Mouse (Mus musculus): ENCODE data around the gene Kif11. TPM values are rescaled to one million over a fixed set of nuclear protein-coding genes. Genes with fewer than 3 reads are reported as not detected.
A peak's percentile ranks its signal among the peaks of the same experiment; 100 is the strongest.

The Kif11 gene
- 69.1 and 69.6 TPM in 2 replicates for polyA plus RNA-seq (2015; fragmentation: Nextera tagmentation; extraction: Ambion mirVana)

DNA sequence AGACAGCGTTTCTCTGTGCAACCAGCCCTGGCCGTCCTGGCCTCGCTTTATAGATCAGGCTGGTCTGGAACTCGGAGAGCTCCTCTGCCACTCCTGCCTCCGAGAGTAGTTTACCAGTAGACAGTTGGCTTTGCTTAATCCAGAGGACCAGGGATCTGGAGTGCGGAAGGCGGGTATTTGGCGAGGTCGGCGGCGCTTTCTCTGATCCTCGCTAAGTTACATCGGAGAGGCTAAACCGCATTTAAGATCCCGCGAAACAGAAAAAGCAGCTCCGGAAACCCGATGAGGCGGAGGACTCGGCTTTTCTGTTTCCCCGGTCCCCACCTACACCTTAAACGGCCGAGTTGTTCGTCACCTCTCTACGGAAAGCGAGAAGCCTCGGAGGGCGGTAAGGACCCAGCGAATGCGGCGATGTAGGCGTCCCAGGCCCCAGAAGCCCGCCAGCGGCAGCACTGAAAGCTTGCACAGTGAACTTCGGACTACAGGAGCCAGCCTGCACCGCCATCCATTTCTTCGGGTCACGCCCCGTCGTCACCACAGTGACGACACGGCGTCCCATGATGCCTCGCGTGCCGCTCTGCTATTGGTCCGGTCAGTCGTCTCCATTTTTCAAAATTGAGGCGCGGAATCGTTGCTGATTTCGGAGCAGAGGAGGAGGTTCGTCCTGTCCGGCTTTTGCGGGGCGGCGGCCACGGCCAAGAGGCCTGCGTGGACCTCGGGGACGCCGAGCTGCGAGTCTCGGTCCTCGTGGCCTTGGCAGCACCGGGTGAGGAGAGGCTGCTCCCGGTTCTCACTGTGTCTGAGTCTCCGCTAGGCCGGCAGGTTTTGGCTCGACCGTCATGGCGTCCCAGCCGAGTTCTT, at the start of gene Kif11:
TSS of gene Kif11 (plus strand) at position 649 of the 861 bp plus-strand sequence.
- WGBS, result under 1% methylated on average over 73 of the region's 73 CpGs
- Histone ChIP-seq H3K4me2 (peak within 1 kb of the TSS; percentile 70), H3K27ac (peak within 1 kb of the TSS; percentile 97), H3K4me1 (peaks cover 39% of the 10 kb centered on the region), H3K4me3 (peak within 1 kb of the TSS; percentile 85), H3K9ac (peak within 1 kb of the TSS; percentile 83), H3K9me3 (replicated peaks) (no peaks in the 10 kb centered on the region), H3K27me3 (no peaks in the 10 kb centered on the region), H3K36me3 (ENCODE audit: poor library complexity, severe bottlenecking) (no peaks in the 10 kb centered on the region)
- ATAC-seq, result peak; percentile 99

GRCm38 (mm10) chr19:37327216-37327615, 49.0 kb upstream of the Kif11 start:
- Histone ChIP-seq H3K4me3 (no peak overlapping the region), H3K36me3 (ENCODE audit: poor library complexity, severe bottlenecking) (peaks cover 27% of the 10 kb centered on the region), H3K27ac (no peak overlapping the region), H3K27me3 (no peaks in the 10 kb centered on the region), H3K9me3 (replicated peaks) (no peaks in the 10 kb centered on the region), H3K4me2 (no peak overlapping the region), H3K9ac (no peak overlapping the region), H3K4me1 (no peaks in the 10 kb centered on the region)
- ATAC-seq, result no peak
- 82% methylated on average over 5 of the region's 5 CpGs for WGBS

- Histone ChIP-seq H3K4me3 (no peak overlapping the region), H3K4me1 (no peaks in the 10 kb centered on the region), H3K9me3 (replicated peaks) (no peaks in the 10 kb centered on the region), H3K9ac (no peak overlapping the region), H3K27ac (no peak overlapping the region), H3K27me3 (no peaks in the 10 kb centered on the region), H3K4me2 (no peak overlapping the region), H3K36me3 (ENCODE audit: poor library complexity, severe bottlenecking) (peaks cover 17% of the 10 kb centered on the region)
- 92% methylated on average over 4 of the region's 4 CpGs for WGBS
- no peak for ATAC-seq
Measured at GRCm38 (mm10) chr19:37332726-37333125, 43.5 kb upstream of the Kif11 start.

- Histone ChIP-seq H3K4me1 (no peaks in the 10 kb centered on the region), H3K4me2 (no peak overlapping the region), H3K4me3 (no peak overlapping the region), H3K27me3 (no peaks in the 10 kb centered on the region), H3K9ac (no peak overlapping the region), H3K36me3 (ENCODE audit: poor library complexity, severe bottlenecking) (peaks cover 10% of the 10 kb centered on the region), H3K9me3 (replicated peaks) (no peaks in the 10 kb centered on the region), H3K27ac (no peak overlapping the region)
- WGBS, result 97% methylated on average over 5 of the region's 5 CpGs
- no peak for ATAC-seq
Measured at GRCm38 (mm10) chr19:37333357-37333756, 42.8 kb upstream of the Kif11 start.

DNA sequence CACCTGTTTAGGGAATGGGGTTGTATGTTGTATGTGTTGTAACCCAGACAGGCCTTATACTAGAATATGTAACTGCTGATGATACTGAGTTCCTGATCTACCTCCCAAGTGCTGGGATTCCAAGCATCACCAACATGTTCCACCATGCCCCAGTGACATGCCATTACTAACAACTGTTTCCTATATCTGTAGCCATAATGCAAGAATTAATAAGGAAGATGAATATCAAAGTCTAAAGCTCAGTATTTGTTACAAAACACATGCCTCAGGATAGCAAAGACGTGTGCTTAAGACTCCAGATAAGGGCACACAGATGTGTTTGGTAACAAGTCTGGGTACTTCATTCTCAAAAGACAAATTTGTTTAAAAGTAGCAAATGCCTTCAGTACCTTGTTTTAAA, 40.8 kb upstream of the Kif11 start:
- Histone ChIP-seq H3K27me3 (no peaks in the 10 kb centered on the region), H3K4me3 (no peak overlapping the region), H3K4me2 (no peak overlapping the region), H3K36me3 (ENCODE audit: poor library complexity, severe bottlenecking) (no peaks in the 10 kb centered on the region), H3K9me3 (replicated peaks) (no peaks in the 10 kb centered on the region), H3K9ac (no peak overlapping the region), H3K4me1 (no peaks in the 10 kb centered on the region), H3K27ac (no peak overlapping the region)
- 92% methylated on average over 1 of the region's 1 CpGs for WGBS
- ATAC-seq, result no peak

DNA sequence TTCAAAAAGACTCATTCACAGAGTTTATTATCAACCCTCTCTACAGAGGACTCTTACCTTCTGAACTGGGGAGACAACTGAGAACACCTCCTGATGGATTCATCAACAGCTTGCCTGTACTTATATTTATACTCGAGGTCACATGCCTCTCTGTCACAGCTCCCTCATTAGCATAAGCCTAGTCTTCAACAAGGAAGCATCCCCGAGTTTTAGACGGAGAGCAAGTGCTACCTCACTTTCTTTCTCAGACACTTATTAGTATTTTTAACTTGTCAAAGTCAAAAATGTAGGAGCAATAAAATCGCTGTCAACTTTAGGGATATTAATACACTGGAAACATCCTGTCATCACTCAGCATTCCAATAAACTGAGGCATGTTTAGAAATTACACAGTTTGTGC, 38.5 kb upstream of the Kif11 start, which contains the start of gene Ide:
TSS of gene Ide (minus strand) at position 101 of the 400 bp plus-strand sequence.
- Histone ChIP-seq H3K9me3 (replicated peaks) (no peaks in the 10 kb centered on the region), H3K36me3 (ENCODE audit: poor library complexity, severe bottlenecking) (no peaks in the 10 kb centered on the region), H3K9ac (no peak within 1 kb of the TSS), H3K27me3 (no peaks in the 10 kb centered on the region), H3K4me3 (no peak within 1 kb of the TSS), H3K4me2 (no peak within 1 kb of the TSS), H3K4me1 (no peaks in the 10 kb centered on the region), H3K27ac (no peak within 1 kb of the TSS)
- ATAC-seq, result no peak
- WGBS, result 72% methylated on average over 4 of the region's 4 CpGs

DNA sequence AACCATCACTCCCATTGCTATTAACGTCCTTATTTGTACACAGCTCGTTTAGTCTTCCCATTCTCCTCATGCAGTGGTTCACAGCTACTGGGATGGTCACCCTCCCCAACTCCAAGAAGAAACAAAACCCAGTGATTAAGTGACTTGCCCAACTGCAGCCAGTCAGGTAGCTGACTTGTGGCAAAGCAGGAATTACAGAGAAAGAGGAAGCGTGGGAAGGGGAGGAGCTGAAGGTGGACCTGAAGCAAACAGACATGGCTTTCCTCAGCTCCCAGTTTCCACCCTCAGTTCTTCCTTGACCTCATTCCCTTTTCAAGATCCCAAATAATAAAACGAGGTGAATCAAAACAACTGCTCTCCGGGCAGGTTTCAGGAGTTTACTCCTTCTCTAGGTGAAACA, 35.7 kb upstream of the Kif11 start:
- Histone ChIP-seq H3K9ac (no peak overlapping the region), H3K27ac (no peak overlapping the region), H3K4me3 (no peak overlapping the region), H3K9me3 (replicated peaks) (no peaks in the 10 kb centered on the region), H3K4me2 (no peak overlapping the region), H3K4me1 (no peaks in the 10 kb centered on the region), H3K27me3 (no peaks in the 10 kb centered on the region), H3K36me3 (ENCODE audit: poor library complexity, severe bottlenecking) (no peaks in the 10 kb centered on the region)
- ATAC-seq, result no peak
- WGBS, result 69% methylated on average over 5 of the region's 5 CpGs

DNA sequence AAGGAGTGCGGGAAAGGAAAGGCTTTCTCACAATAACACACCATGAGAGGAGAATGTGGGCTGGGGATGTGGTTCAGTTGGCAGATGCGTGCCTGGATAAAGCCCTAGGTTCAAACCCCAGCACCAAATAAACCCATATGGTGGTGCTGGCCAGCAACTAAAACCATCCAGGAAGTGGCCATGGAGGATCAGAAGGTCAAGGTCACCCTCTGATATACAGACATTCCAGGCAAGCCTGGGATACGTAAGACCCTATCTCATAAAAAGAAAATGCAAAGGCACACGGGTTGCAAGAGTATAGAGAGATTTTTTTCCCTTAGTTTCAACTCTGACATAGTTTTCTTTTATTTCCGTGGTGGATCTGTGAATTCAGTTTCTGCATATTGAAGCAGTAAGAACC, 35.3 kb upstream of the Kif11 start:
- no peaks in the 10 kb centered on the region for H3K36me3 ChIP-seq (ENCODE audit: poor library complexity, severe bottlenecking)
- H3K4me3 ChIP-seq, result no peak overlapping the region
- H3K9me3 ChIP-seq (replicated peaks), result no peaks in the 10 kb centered on the region
- H3K27ac ChIP-seq, result no peak overlapping the region
- H3K4me2 ChIP-seq, result no peak overlapping the region
- no peak overlapping the region for H3K9ac ChIP-seq
- no peaks in the 10 kb centered on the region for H3K4me1 ChIP-seq
- no peaks in the 10 kb centered on the region for H3K27me3 ChIP-seq
- 87% methylated on average over 5 of the region's 5 CpGs for WGBS
- no peak for ATAC-seq

- no peak for ATAC-seq
- 85% methylated on average over 5 of the region's 5 CpGs for WGBS
- no peak overlapping the region for H3K27ac ChIP-seq
- no peaks in the 10 kb centered on the region for H3K36me3 ChIP-seq (ENCODE audit: poor library complexity, severe bottlenecking)
- no peaks in the 10 kb centered on the region for H3K4me1 ChIP-seq
- H3K27me3 ChIP-seq, result no peaks in the 10 kb centered on the region
- H3K9ac ChIP-seq, result no peak overlapping the region
- H3K4me3 ChIP-seq, result no peak overlapping the region
- H3K9me3 ChIP-seq (replicated peaks), result no peaks in the 10 kb centered on the region
- no peak overlapping the region for H3K4me2 ChIP-seq
Measured at GRCm38 (mm10) chr19:37343899-37344298, 32.3 kb upstream of the Kif11 start.

DNA sequence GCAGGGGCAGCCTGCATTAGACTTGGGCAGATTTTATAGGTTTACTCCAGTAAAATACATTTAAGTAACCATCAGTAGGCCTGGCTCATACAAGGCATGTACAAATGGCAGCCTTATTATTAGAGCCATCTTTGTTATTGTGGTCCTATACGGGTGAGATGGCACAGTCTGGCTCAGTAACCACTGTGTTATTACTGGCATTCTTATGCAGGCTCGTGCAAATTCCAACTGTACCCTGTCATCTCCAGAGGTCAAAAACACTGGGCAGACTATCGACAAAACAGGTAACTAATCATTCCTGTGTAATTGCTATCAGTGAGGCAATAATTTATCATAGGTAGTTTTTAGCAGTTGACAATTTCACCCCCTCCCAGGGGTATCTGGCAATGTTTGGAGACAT, 29.9 kb upstream of the Kif11 start:
- Histone ChIP-seq H3K4me2 (no peak overlapping the region), H3K4me1 (no peaks in the 10 kb centered on the region), H3K36me3 (ENCODE audit: poor library complexity, severe bottlenecking) (no peaks in the 10 kb centered on the region; the same call in 1 of the 2 replicates), H3K27me3 (no peaks in the 10 kb centered on the region), H3K4me3 (no peak overlapping the region), H3K9ac (no peak overlapping the region), H3K27ac (no peak overlapping the region), H3K9me3 (replicated peaks) (no peaks in the 10 kb centered on the region)
- no peak for ATAC-seq
- WGBS, result 83% methylated on average over 3 of the region's 3 CpGs

DNA sequence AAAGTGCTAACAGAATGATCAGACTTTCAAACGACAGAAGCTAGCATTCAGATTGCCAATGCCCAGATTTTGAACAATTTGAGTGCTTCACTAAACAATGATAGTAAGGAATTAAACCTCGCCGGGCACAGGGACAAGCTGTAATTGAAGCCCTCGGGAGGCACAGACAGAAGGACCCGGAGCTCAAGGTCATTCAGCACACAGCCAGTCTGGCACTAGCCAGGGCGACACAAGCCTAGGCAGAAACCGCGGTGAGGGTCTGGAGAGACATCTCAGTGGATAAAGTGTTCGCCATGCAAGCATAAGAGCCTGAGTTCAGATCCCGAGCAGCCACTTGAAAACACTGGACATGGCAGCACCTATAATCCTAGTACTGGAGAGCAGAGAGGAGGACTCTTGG, 27.9 kb upstream of the Kif11 start:
- WGBS, result 77% methylated on average over 10 of the region's 10 CpGs
- Histone ChIP-seq H3K9ac (no peak overlapping the region), H3K27ac (no peak overlapping the region), H3K27me3 (no peaks in the 10 kb centered on the region), H3K4me1 (no peaks in the 10 kb centered on the region), H3K4me2 (no peak overlapping the region), H3K36me3 (ENCODE audit: poor library complexity, severe bottlenecking) (peaks cover 4% of the 10 kb centered on the region; the same call in 1 of the 2 replicates), H3K9me3 (replicated peaks) (peaks cover 2% of the 10 kb centered on the region; the same call in 1 of the 2 replicates), H3K4me3 (no peak overlapping the region)
- ATAC-seq, result no peak

- H3K9me3 ChIP-seq (replicated peaks), result peaks cover 2% of the 10 kb centered on the region; the same call in 1 of the 2 replicates
Measured at GRCm38 (mm10) chr19:37348952-37349351, 27.3 kb upstream of the Kif11 start.

More at GRCm38 (mm10) chr19:37348952-37349351, 27.3 kb upstream of the Kif11 start:
- no peak for ATAC-seq
- Histone ChIP-seq H3K4me1 (no peaks in the 10 kb centered on the region), H3K4me2 (no peak overlapping the region), H3K4me3 (no peak overlapping the region), H3K27ac (no peak overlapping the region), H3K27me3 (no peaks in the 10 kb centered on the region), H3K9ac (no peak overlapping the region), H3K36me3 (ENCODE audit: poor library complexity, severe bottlenecking) (peaks cover 4% of the 10 kb centered on the region; the same call in 1 of the 2 replicates)

Data from forebrain, embryonic 13.5 days (tissue).